Mouse (Mus musculus) intestine, embryonic 15.5 days (tissue): ENCODE data around the gene Speg. TPM values are rescaled to one million over a fixed set of nuclear protein-coding genes. Genes with fewer than 3 reads are reported as not detected.

ENCODE experiments used
- ATAC-seq: fragments of 200-750 bp; cut with Nextera tagmentation; 2 replicates; pipeline ENCODE4 v1.8.0; 2017; ENCODE audit warnings: moderate TSS enrichment, moderate library complexity
- H3K27ac ChIP-seq: fragments of 300-500 bp; sonication (generic); 2 replicates; pipeline ENCODE4 v1.5.1; 2015; ENCODE audit warnings: mild to moderate bottlenecking, inconsistent platforms
- H3K27me3 ChIP-seq: fragments of 300-500 bp; sonication (generic); replicated peaks from 2 replicates; pipeline ENCODE4 v1.6.1; 2015; ENCODE audit warnings: inconsistent platforms
- H3K36me3 ChIP-seq: fragments of 300-500 bp; sonication (generic); 2 replicates; pipeline ENCODE4 v1.6.1; 2015; ENCODE audit warnings: inconsistent platforms
- H3K4me1 ChIP-seq: fragments of 300-500 bp; sonication (generic); replicated peaks from 2 replicates; pipeline ENCODE4 v1.6.1; 2015; ENCODE audit warnings: inconsistent platforms
- H3K4me2 ChIP-seq: fragments of 300-500 bp; sonication (generic); replicated peaks from 2 replicates; pipeline ENCODE4 v1.6.1; 2015; ENCODE audit warnings: mild to moderate bottlenecking, inconsistent platforms
- H3K4me3 ChIP-seq: fragments of 300-500 bp; sonication (generic); replicated peaks from 2 replicates; pipeline ENCODE4 v1.5.1; 2015; ENCODE audit warnings: inconsistent platforms
- H3K9ac ChIP-seq: fragments of 300-500 bp; sonication (generic); 2 replicates; pipeline ENCODE4 v1.6.1; 2015; ENCODE audit warnings: inconsistent platforms
- H3K9me3 ChIP-seq: fragments of 300-500 bp; sonication (generic); 2 replicates; pipeline ENCODE4 v1.6.1; 2016; ENCODE audit warnings: inconsistent platforms
- WGBS: fragments of 180-500 bp; shearing (Covaris S2); methylation state at CpG from one replicate; pipeline ENCODE4 v1.1.7; 2015; 5-methylcytosine and 5-hydroxymethylcytosine counted together
- polyA plus RNA-seq: library from polyadenylated mRNA; unstranded; fragments of >200 nt; fragmentation: Nextera tagmentation; extraction: Ambion mirVana; gene quantifications from 2 replicates; pipeline ENCODE4 v1.2.1, GENCODE M21; 2015

The Speg gene
- polyA plus RNA-seq, 1 experiment from 2014 or later = 35.6 TPM

- Histone ChIP-seq H3K4me3 (peak overlapping the region; percentile 79), H3K9ac (no peak overlapping the region), H3K9me3 (no peaks in the 10 kb centered on the region), H3K27ac (no peak overlapping the region), H3K4me1 (peaks cover 19% of the 10 kb centered on the region), H3K4me2 (peak overlapping the region; percentile 87), H3K27me3 (peaks cover 40% of the 10 kb centered on the region), H3K36me3 (peaks cover 14% of the 10 kb centered on the region)
- no peak for ATAC-seq
- 21% methylated on average over 13 of the region's 13 CpGs for WGBS
Measured at GRCm38 (mm10) chr1:75480036-75480435, 104.9 kb downstream of the Speg start.

- H3K4me1 ChIP-seq = peaks cover 19% of the 10 kb centered on the region
- no peak overlapping the region for H3K27ac ChIP-seq
- peaks cover 45% of the 10 kb centered on the region for H3K27me3 ChIP-seq
- no peaks in the 10 kb centered on the region for H3K9me3 ChIP-seq
- no peak overlapping the region for H3K4me2 ChIP-seq
- WGBS = 82% methylated on average over 7 of the region's 7 CpGs
- H3K36me3 ChIP-seq = peaks cover 7% of the 10 kb centered on the region
- no peak overlapping the region for H3K9ac ChIP-seq
- ATAC-seq = no peak
- H3K4me3 ChIP-seq = no peak overlapping the region
Measured at GRCm38 (mm10) chr1:75480735-75481134, 105.6 kb downstream of the Speg start.

Other genes with a start within 250 kb of the Speg start
- 1.2 and 1.3 TPM in 2 replicates for gene Slc23a3, start 241.4 kb upstream of the Speg start, polyA plus RNA-seq
- gene Cnppd1, start 232.6 kb upstream of the Speg start, polyA plus RNA-seq = 42.5 and 43.4 TPM in 2 replicates
- gene Retreg2, start 232.5 kb upstream of the Speg start, polyA plus RNA-seq = 49.5 and 51.1 TPM in 2 replicates
- 45.6 and 45.7 TPM in 2 replicates for gene Zfand2b, start 206.7 kb upstream of the Speg start, polyA plus RNA-seq
- gene Abcb6, start 194.9 kb upstream of the Speg start, polyA plus RNA-seq = 26.1 and 26.6 TPM in 2 replicates
- gene Ankzf1, start 183.1 kb upstream of the Speg start, polyA plus RNA-seq = 25.2 TPM in 2 replicates
- gene Atg9a, start 183.1 kb upstream of the Speg start, polyA plus RNA-seq = 27.6 and 28.3 TPM in 2 replicates
- gene Glb1l, start 164.5 kb upstream of the Speg start, polyA plus RNA-seq = 11.9 and 12.2 TPM in 2 replicates
- 110 and 122 TPM in 2 replicates for gene Stk16, start 164.5 kb upstream of the Speg start, polyA plus RNA-seq
- gene Tuba4a, start 155.4 kb upstream of the Speg start, polyA plus RNA-seq = 122 and 131 TPM in 2 replicates
- not detected in 2 replicates for gene A630095N17Rik, start 143.2 kb upstream of the Speg start, polyA plus RNA-seq
- gene Dnajb2, start 138.9 kb upstream of the Speg start, polyA plus RNA-seq = 25.5 and 26.2 TPM in 2 replicates
- gene Ptprn, start 110.8 kb upstream of the Speg start, polyA plus RNA-seq = 3.2 and 3.6 TPM in 2 replicates
- 12.7 and 13.8 TPM in 2 replicates for gene Resp18, start 96.9 kb upstream of the Speg start, polyA plus RNA-seq
- gene Dnpep, start 57.3 kb upstream of the Speg start, polyA plus RNA-seq = 131 and 145 TPM in 2 replicates
- gene Des, start 15.0 kb upstream of the Speg start, polyA plus RNA-seq = 105 and 111 TPM in 2 replicates
- 98.9 and 103 TPM in 2 replicates for gene Gmppa, start 60.6 kb downstream of the Speg start, polyA plus RNA-seq
- gene Asic4, start 75.1 kb downstream of the Speg start, polyA plus RNA-seq = 2.6 and 2.7 TPM in 2 replicates
- 35.9 and 36.9 TPM in 2 replicates for gene Chpf, start 104.0 kb downstream of the Speg start, polyA plus RNA-seq
- 2.2 and 2.4 TPM in 2 replicates for gene Tmem198, start 104.2 kb downstream of the Speg start, polyA plus RNA-seq
- 70.3 and 70.5 TPM in 2 replicates for gene Obsl1, start 131.2 kb downstream of the Speg start, polyA plus RNA-seq
- gene Inha, start 131.8 kb downstream of the Speg start, polyA plus RNA-seq = 5.2 and 8.9 TPM in 2 replicates
- 18.2 and 18.9 TPM in 2 replicates for gene Stk11ip, start 146.2 kb downstream of the Speg start, polyA plus RNA-seq
- gene Slc4a3, start 171.0 kb downstream of the Speg start, polyA plus RNA-seq = 13.4 and 14.1 TPM in 2 replicates